Mouse (Mus musculus) lung, postnatal 0 days (tissue): ENCODE results near the gene Sntg2.

ENCODE experiments used
- CTCF ChIP-seq: IDR thresholded peaks from 2 replicates; pipeline ENCODE4 v1.5.1; 2016; ENCODE audit warnings: antibody characterized with exemption, mild to moderate bottlenecking
- EP300 ChIP-seq: IDR thresholded peaks from 2 replicates; pipeline ENCODE4 v1.6.1; 2016; ENCODE audit warnings: antibody characterized with exemption, mild to moderate bottlenecking, control low read depth

- no peak for TF ChIP-seq CTCF
- no peak for TF ChIP-seq EP300
Observed at GRCm38 (mm10) chr12:30256207-30256606, 117.0 kb downstream of the Sntg2 start.
